Mouse (Mus musculus) kidney, postnatal 0 days (tissue): ENCODE results near the gene 1700080E11Rik. TPM values are rescaled to one million over a fixed set of nuclear protein-coding genes. Genes with fewer than 3 reads are reported as not detected.
A peak's percentile ranks its signal among the peaks of the same experiment; 100 is the strongest.
"Not testable (repeated sequence)": the region's sequence is repeated elsewhere in the genome, so short reads cannot be mapped to it uniquely, and the experiment has no call there.

Experiments
- ATAC-seq: fragments of 200-750 bp; cut with Nextera tagmentation; replicated peaks from 2 replicates; pipeline ENCODE4 v1.8.0; 2017; ENCODE audit warnings: low read depth, moderate number of reproducible peaks, moderate TSS enrichment, moderate library complexity; ENCODE audit not compliant: low FRiP score
- DNase-seq: peaks from one replicate; pipeline ENCODE4 v3.0.0-alpha.2; 2016; ENCODE audit warnings: low spot score
- H3K27ac ChIP-seq: fragments of 300-500 bp; sonication (generic); 2 replicates; pipeline ENCODE4 v1.5.1; 2014; ENCODE audit warnings: mild to moderate bottlenecking
- H3K27me3 ChIP-seq: fragments of 300-500 bp; sonication (generic); 2 replicates; pipeline ENCODE4 v1.6.1; 2014; ENCODE audit warnings: low read length, mixed read lengths; ENCODE audit not compliant: insufficient read depth
- H3K36me3 ChIP-seq: fragments of 300-500 bp; sonication (generic); 2 replicates; pipeline ENCODE4 v1.6.1; 2014; ENCODE audit warnings: low read length, mixed read lengths; ENCODE audit not compliant: insufficient read depth
- H3K4me1 ChIP-seq: fragments of 300-500 bp; sonication (generic); replicated peaks from 2 replicates; pipeline ENCODE4 v1.6.1; 2014; ENCODE audit warnings: antibody characterized with exemption, low read length, mixed read lengths; ENCODE audit not compliant: insufficient read depth
- H3K4me2 ChIP-seq: fragments of 300-500 bp; sonication (generic); 2 replicates; pipeline ENCODE4 v1.6.1; 2014; ENCODE audit warnings: mild to moderate bottlenecking, low read length, moderate library complexity, mixed read lengths
- H3K4me3 ChIP-seq: fragments of 300-500 bp; sonication (generic); replicated peaks from 2 replicates; pipeline ENCODE4 v1.5.1; 2014; ENCODE audit warnings: low read depth, low read length
- H3K9ac ChIP-seq: fragments of 300-500 bp; sonication (generic); 2 replicates; pipeline ENCODE4 v1.6.1; 2014; ENCODE audit warnings: low read depth, low read length
- H3K9me3 ChIP-seq: fragments of 300-500 bp; sonication (generic); replicated peaks from 2 replicates; pipeline ENCODE4 v1.6.1; 2016; ENCODE audit warnings: low read length, inconsistent platforms, mixed read lengths
- CTCF ChIP-seq: IDR thresholded peaks from 2 replicates; pipeline ENCODE4 v1.5.1; 2016; ENCODE audit warnings: antibody characterized with exemption, low read depth, mild to moderate bottlenecking, moderate library complexity
- WGBS: fragments of 180-500 bp; shearing (Covaris S2); extraction: QIAGEN DNeasy Blood & Tissue Kit; methylation state at CpG from one replicate; pipeline ENCODE4 v1.1.7; 2014; 5-methylcytosine and 5-hydroxymethylcytosine counted together
- polyA plus RNA-seq: library from polyadenylated mRNA; unstranded; fragments of >200 nt; fragmentation: Nextera tagmentation; extraction: Ambion mirVana; gene quantifications from 2 replicates; pipeline ENCODE4 v1.2.1, GENCODE M21; 2015

1700080E11Rik gene
- polyA plus RNA-seq, 1 experiment from 2014 or later: not detected

DNA sequence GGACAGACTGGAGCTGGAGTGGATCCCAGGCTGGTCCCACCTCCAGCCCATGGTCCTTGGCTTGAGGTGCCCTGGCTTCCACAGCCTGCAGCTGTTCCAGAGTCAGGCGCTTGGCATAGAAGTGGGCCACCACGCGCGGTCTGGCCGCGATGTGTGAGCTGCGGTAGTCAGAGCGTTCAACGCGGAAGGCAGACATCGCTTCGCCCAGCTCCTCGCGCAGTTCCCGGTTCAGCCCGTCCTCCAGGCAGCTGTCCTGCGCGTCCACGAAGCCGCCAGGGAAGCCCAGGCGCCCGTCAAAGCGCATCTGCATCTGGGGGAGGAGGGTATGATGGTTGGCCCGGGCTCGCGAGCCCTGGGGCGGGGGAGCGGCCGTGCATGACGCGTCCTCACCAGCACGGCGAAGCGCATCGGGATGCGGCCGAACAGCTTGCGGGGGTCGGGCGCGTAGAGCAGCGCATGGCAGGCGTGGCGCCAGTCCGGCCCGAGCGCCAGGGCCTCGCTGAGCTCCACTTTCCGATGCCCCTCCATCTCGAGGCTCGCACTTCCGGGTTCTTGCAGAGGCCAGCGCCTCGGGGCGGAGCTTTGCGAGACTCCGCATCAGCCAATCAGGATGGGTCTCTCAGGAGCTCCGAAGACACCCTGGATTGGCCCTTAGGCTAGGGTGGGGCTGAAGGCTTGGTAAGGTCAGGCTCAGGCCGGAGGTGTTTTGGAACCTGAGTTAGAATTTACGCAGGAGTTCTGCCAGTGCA is 13.5 kb downstream of the 1700080E11Rik start, which contains the start of gene Nudt16:
Nudt16 (minus strand) TSS at position 572 of the 749 bp plus-strand sequence.
- H3K36me3 ChIP-seq: no peaks in the 10 kb centered on the region
- ATAC-seq: peak; percentile 97
- WGBS: under 1% methylated on average over 60 of the region's 60 CpGs

DNA sequence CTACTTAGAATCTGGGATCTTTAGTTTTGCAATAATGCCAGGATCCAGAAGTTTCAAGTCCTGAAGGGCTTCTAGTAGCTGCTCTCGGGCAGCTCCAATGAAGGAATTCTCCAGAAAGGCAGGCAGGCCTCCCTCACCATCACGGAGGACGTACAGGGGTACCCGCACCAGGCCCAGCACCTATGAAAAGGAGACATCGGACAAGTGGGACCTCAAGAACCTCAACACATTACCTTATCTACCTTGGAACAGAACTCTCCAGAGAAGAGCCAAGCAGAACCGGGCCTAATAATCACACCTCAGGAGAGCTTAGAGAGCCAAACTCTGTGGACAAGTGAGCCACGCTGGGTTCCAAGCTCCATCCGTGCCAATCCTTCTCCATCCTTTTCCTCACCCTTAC is 14.6 kb downstream of the 1700080E11Rik start:
- 94% methylated on average over 8 of the region's 8 CpGs for WGBS
- ATAC-seq: no peak
- Histone ChIP-seq H3K27ac (no peak overlapping the region), H3K27me3 (no peaks in the 10 kb centered on the region), H3K4me3 (no peak overlapping the region), H3K4me1 (no peaks in the 10 kb centered on the region), H3K4me2 (no peak overlapping the region), H3K9me3 (no peaks in the 10 kb centered on the region), H3K9ac (no peak overlapping the region), H3K36me3 (no peaks in the 10 kb centered on the region)
- TF ChIP-seq CTCF: no peak
- no peak for DNase-seq

More for the DNA sequence above, 13.5 kb downstream of the 1700080E11Rik start, which contains the start of gene Nudt16:
- Histone ChIP-seq H3K27ac (peak within 1 kb of the TSS; percentile 75), H3K27me3 (no peaks in the 10 kb centered on the region), H3K4me2 (peak within 1 kb of the TSS; percentile 82), H3K9ac (peak within 1 kb of the TSS; percentile 63), H3K4me1 (no peaks in the 10 kb centered on the region), H3K9me3 (no peaks in the 10 kb centered on the region), H3K4me3 (peak within 1 kb of the TSS; percentile 73)
- peak; percentile 93 for DNase-seq
- no peak for TF ChIP-seq CTCF

DNA sequence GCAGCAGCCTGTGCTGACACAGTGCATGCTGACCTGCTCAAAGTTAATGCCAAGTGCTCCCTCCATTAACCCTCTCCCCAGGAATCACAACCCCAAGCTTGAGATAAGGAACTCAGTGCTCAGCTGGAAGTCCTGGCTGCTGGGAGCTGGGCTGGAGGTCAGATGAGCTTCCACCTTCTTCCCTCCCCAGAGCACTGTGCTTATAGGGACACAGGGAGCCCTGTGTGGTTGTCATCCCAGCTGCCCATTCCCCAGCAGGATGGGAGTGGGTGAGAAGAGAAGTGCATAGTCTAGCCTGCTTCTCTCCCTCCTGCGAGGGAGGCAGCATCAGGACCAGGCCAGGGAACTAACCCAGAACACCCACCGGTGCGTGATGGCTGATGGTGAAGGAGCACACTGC is 19.7 kb downstream of the 1700080E11Rik start:
- 90% methylated on average over 3 of the region's 3 CpGs for WGBS
- ATAC-seq, H3K9ac ChIP-seq, H3K27me3 ChIP-seq, H3K27ac ChIP-seq, DNase-seq, H3K4me3 ChIP-seq, H3K4me2 ChIP-seq, H3K9me3 ChIP-seq, H3K36me3 ChIP-seq, H3K4me1 ChIP-seq: not testable (repeated sequence)

DNA sequence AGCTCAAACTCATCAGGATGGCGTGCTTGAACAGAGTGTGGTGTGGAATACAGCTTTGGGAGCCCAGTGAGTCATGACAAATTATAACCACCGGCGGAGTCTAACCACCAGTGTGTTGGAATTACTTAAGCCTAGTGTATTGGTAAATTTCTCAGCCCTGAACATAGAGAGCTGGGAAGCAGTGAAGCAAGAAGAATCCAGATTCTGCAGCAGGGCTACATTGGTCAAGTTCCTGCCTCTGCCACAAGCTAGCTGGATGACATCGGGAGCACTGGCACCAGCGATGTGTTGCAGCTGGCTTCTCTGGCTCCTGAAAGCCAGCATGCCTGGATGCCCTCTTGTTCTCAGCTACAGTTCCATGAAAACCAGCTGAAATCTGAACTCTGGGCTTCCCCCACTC is 41.0 kb downstream of the 1700080E11Rik start:
- Histone ChIP-seq H3K4me2 (no peak overlapping the region), H3K27ac (no peak overlapping the region)
- 0 out of 2 replicates have a peak, but pooled peaks have one; percentile 52 for ATAC-seq

DNA sequence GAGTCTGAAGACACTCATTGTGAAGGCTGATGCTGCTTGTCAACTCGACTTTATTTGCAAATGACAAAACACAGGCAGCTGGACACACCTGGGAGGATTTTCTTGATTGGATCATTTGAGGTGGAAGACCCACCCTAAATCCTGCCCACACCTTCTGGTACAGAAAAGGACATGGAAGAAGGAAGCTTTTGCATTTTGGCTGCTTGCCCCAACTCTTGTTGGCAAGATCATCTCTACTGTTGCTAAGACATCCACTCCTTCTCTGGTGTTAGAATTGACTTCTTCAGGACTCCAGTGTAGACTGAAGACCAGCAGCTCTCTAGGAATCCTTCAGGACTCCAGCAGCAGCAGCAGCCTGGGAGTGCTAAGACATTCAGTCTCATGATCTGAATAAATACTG is 43.0 kb downstream of the 1700080E11Rik start:
- ATAC-seq (no peak), DNase-seq (no peak)
- Histone ChIP-seq H3K4me2 (no peak overlapping the region), H3K36me3 (no peaks in the 10 kb centered on the region), H3K9me3 (no peaks in the 10 kb centered on the region), H3K9ac (no peak overlapping the region), H3K4me1 (no peaks in the 10 kb centered on the region), H3K27me3 (no peaks in the 10 kb centered on the region), H3K27ac (no peak overlapping the region), H3K4me3 (no peak overlapping the region)
- no peak for TF ChIP-seq CTCF
- WGBS: 60% methylated on average over 1 of the region's 1 CpGs

More for the DNA sequence above, 41.0 kb downstream of the 1700080E11Rik start:
- no peak for TF ChIP-seq CTCF
- 39% methylated on average over 5 of the region's 5 CpGs for WGBS
- Histone ChIP-seq H3K27me3 (no peaks in the 10 kb centered on the region), H3K4me1 (no peaks in the 10 kb centered on the region), H3K4me3 (no peak overlapping the region), H3K36me3 (no peaks in the 10 kb centered on the region), H3K9ac (no peak overlapping the region), H3K9me3 (no peaks in the 10 kb centered on the region)
- peak; percentile 4 for DNase-seq

DNA sequence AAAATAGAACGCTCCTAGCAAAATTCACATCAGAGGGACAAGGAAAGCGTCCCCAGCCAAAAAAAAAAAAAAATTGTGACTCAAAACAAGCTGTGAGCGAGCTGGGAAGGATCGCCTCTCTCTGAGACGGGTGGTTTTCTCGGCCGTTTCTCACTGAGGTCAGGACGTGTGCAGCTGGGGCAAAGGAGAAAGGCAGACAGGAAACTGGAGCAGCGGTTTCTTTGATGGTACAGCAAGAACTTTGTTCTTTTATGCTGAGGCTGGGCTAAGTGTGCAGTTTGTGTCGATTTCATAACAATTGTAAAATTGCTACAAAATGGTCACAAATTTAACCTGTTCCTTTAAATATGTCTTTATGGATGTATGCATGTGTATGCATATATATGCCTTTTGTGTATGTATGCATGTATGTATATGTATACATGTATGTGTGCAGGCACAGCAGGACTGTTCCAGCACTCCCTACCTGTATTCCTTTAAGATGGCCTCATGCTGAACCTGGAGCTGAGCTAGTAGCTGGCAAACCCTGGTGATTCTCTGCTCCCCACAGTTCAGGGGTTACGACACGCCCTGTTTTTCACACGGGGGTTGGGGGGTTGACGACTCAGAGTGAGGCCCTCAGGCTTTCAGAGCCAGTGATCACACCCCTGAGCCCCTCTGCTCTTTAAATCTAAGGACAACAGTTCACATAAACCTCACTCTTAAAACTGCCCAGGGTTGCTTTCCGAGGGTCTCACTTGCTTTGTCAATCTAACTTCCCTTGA is 43.9 kb downstream of the 1700080E11Rik start:
- no peak overlapping the region for H3K4me2 ChIP-seq
- H3K9me3 ChIP-seq: no peaks in the 10 kb centered on the region
- H3K4me3 ChIP-seq: no peak overlapping the region
- ATAC-seq (no peak), DNase-seq (no peak)
- H3K27ac ChIP-seq: no peak overlapping the region
- H3K27me3 ChIP-seq: no peaks in the 10 kb centered on the region
- H3K4me1 ChIP-seq: no peaks in the 10 kb centered on the region
- WGBS: 22% methylated on average over 15 of the region's 15 CpGs
- H3K9ac ChIP-seq: no peak overlapping the region
- H3K36me3 ChIP-seq: no peaks in the 10 kb centered on the region
- no peak for TF ChIP-seq CTCF

Other genes with a start within 250 kb of the 1700080E11Rik start
- 108 and 109 TPM in 2 replicates for gene Mrpl3, start 91.9 kb downstream of the 1700080E11Rik start, polyA plus RNA-seq
- gene Nudt16, start 13.3 kb downstream of the 1700080E11Rik start, polyA plus RNA-seq: 14.1 and 14.7 TPM in 2 replicates